Mouse (Mus musculus) right cerebral cortex, postnatal 25 days (tissue): Measurements from ENCODE around the gene Hcfc1r1.

Experiments
- DNase-seq: peaks from one replicate; pipeline ENCODE4 v3.0.0; 2022

Hcfc1r1 gene

DNA sequence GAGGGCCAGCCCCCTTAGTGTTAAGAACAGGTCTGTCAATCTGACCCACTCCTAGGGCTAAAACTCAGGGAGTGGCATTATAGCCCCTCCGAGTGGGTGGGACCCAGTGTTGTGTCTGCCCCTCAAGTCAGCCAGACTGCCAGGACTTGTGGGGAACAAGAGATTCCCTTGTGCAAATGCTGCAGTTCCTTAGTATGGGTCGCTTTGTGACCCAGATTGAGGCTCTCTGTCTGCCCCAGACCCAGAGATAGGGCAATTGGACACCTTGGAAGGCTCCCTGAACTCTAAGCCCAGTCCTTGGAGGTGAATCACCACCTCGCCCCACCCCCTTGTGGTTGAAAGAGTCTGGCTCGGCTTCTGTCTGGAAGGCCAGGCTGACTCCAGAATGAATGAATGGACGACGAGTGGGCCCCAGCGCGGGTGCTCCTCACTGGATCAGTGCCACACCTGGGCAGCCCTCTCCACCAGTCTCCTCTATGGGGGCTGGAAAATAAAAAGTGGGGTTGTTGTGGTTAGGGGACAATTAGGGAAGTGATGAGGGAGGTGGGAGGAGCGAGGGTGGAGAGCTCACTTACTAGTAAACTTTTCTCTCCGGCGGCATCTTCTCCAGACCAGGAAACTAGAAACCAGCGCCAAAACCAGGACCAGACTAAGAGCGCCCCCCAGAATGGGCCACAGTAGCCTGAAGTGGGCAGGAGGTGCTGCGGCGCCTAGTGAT lies 2.3 kb downstream of the Hcfc1r1 start:
- DNase-seq, result no peak

DNA sequence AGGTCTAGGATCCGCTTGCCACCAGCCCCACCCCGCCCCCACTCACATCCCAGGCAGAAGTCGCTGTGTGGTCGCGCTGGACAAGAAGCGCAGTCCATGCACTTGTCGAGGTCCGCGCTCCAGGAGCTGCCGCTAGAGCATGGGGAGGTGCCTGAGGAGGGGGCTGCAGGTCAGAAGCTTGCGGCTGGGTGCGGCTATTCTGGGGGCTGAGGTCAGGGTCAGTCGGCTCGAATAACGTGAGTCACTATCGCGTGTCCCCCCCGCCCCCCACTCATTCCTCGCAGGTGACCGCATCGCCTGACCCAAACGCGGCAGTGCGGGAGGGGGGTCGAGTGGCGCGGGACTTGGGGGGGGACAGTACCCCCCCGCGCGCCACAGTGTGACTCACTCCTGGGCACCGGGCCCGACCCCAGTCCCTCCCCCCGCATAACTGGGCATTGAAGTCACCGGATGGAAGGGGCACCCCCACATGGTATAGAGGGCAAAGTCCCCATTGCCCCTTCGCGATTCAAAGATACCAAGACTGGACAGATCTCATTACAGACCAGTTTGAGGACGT lies 3.2 kb downstream of the Hcfc1r1 start:
- DNase-seq, result no peak

DNA sequence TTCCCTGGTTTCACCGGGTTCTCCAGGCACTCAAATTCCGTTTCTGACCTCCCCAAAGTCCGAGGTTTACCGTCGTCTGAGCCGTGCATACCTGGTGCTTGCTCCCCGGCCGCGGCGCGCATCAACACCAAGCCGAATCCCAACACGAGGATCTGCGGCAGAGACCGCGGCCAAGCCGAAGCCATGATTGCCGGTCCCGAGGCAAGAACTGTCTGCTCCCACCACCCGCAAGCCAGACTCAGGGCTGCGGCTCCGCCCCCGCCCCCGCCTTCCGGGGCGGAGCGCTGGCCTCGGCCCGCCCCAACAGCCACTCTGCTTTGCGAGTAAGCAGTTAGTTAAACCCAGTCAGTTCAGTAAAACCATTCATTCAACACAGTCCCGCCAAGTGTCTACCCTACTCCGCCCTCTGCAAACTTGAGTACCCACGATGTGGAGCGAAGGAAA lies 3.9 kb downstream of the Hcfc1r1 start, which contains the start of gene Tnfrsf12a:
Tnfrsf12a (minus strand) TSS at position 233 of the 444 bp plus-strand sequence.
- peak; percentile 84 for DNase-seq

DNA sequence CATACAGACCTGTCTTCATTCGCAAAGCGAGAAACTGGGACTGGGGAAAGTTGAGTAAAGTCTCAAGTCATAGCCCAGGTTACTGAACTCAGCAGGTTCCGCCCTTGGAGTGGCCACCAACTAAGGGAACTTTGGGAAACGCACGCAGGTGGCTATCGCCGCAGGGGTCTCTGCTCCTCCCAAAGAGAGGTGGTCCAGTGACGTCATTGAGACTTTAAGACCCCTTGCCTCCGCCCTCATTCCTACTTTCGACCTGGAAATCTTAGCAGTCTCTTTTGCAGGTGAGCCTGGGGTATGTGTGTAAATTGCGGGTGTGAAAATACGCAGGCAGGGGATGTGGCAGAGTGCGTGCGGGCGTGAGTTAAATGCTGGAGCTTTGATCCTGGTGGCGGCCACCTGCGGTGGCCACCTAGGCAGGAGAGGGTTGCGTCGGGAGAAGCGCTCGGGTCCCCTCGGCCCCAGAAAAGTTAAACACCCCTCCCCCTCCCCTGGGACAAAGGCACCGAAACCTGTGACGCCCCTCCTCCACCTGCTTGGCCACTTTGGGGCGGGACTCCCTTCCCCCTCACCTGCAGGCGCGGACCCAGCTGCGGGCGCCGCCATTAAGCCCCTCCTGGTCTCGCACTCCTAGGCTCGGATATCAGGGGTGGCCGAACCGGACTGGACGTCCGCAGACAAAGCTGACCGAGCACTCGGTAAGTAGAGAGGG lies 5.9 kb downstream of the Hcfc1r1 start, which contains the start of gene Cldn6:
Cldn6 (plus strand) TSS at position 123 of the 709 bp plus-strand sequence.
- no peak for DNase-seq

DNA sequence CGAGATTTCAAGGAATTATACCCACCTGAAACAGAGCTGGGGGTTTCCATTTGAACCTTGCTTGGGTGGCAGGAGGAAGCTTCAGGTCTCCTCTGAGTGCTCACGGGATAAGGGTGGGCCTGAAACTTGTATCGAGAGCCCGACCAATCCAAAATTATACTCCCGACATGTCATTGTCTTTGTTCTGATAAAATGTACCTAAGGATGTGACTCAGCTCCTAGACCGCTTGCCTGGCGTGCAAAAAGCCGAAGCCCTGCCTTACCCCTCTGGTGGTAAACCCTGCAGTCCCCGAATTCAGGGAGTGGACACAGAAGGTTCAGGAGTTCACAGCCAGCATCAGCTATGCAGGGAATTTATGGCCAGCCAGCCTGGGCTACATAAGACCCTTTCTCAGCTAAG lies 6.9 kb downstream of the Hcfc1r1 start:
- DNase-seq, result no peak

DNA sequence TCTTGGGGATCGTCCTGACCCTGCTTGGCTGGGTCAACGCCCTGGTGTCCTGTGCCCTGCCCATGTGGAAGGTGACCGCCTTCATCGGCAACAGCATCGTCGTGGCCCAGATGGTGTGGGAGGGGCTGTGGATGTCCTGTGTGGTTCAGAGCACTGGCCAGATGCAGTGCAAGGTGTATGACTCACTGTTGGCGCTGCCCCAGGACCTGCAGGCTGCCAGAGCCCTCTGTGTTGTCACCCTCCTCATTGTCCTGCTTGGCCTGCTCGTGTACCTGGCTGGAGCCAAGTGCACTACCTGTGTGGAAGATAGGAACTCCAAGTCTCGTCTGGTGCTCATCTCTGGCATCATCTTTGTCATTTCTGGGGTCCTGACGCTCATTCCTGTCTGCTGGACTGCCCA lies 7.7 kb downstream of the Hcfc1r1 start:
- no peak for DNase-seq

DNA sequence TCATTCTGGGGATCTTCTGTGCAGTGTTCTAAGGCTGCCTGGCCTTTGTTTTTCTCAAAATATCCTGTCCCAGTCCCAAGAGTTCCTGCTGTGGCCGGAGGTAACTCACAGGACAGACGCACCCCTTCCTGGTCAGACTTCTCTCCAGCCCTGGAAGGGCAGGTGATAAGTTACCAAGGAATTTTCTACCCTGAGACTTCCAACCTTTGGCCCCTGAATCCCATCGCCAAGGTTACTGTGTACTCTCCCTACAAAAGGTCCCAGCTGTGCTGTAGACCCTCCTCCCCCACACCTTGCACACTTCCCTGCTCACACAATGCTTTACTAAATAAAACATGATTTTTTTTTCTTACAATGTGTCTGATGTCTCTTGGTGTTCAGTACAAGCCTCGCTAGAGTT lies 8.7 kb downstream of the Hcfc1r1 start:
- DNase-seq, result no peak

DNA sequence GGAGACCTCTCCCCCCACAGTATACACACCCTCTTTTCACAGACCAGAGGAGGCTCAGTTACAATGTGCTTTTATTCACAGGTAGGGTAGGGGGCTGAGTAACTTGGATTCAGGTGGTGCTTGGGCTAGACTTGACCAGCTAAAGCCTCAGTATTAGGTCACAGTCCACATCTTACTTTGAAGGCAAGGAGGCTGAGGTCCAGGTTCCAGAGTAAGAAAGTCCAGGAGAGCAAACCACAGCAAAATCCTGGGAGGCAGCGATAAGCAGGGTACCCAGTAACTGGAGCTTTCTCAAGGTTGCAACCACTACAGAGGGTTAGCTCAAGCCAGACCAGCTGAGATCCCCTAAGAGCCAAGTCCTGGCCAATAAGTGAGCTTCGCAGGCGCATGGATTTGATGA lies 9.1 kb downstream of the Hcfc1r1 start:
- no peak for DNase-seq

DNA sequence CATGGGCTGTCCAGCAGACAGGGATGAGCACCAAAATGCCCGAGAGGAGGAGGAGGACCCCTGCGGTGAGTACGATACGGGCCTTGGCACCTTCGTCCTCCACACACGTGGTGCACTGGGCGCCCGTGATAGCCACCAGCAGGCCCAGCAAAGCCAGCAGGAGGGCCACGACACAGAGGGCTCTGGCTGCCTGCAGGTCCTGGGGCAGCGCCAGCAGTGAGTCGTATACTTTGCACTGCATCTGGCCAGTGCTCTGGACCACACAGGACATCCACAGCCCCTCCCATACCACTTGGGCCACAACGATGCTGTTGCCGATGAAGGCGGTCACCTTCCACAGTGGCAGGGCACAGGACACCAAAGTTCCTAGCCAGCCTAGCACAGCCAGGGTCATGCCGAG lies 9.8 kb downstream of the Hcfc1r1 start:
- no peak for DNase-seq

DNA sequence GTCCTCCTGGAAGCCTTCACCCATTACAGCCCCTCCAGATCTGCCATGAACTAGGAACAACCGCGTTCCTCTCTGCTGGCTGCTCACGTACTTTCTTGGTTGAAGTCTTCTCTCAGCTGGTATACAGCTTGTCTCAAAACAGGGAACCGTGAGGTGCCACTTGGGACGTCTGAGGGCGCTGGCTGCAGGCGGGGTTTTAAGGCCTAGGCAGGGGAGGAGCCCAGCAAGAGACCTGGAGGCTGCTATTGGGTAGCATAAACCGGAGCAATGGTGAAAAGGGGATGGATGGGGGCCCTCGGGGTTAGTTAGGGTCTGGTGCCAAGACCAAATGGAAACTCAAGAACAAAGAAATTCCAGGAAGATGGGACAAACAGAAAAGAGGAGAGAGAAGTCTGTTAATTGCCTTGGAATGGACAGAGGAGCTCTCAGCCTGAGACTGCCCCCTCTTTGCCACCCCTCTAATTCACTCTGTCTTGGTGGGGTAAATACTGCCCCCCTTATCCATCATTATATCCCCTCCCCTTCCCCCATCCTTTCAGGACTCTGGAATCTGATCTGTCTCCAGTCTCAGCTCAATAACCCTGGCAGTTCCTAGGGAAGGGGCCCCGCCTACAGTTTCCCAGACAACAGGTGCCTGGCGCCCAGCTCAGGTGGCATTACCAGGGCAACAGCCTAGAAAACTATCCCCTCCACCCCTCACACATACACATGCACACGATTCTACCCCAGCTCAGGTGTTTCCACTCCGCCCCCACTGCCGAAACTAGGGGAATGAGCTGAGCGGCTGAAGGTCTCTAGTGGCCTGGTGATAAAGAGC lies 10.7 kb downstream of the Hcfc1r1 start, which contains the start of gene Cldn9:
Cldn9 (minus strand) TSS at position 171 of the 817 bp plus-strand sequence.
- no peak for DNase-seq

DNA sequence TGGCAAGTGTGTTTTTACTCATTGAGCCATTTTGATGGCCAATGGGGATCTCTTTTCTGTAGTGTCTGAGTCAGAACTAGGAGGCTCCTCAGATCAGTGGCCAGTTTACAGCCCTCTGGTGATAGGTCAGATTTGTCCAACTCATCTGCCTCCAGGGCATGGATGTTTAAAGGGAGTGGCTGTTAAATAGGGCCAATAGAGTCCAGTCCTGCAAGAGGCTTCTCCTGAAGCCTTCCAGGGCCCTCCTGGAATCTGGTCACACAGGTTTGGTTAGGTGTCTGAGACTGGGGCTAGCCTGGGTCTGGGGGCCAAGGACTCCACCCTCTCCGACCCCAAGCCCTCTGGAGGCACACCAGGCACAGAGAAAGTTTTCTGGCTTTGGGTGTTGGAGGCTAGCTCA lies 21.1 kb downstream of the Hcfc1r1 start:
- DNase-seq, result no peak

DNA sequence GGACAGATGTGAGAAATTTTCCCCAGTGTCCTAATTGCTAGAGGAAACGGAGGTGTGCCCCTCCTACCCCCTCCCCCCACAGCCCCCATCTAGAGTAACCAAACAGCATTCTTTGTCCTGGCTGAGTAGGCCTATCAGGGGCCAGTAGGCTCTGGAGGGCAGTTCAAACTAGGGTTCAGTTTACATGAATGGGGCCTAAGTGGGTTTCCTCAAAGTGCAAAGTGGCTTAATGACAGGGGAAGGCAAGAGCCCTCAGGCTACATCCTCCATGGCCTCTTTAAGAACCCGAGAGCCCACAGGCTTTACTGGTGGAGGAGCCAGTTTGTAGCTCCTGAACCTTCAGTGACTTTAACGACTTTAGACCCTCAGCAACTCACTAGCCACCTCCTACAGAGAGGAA lies 22.4 kb downstream of the Hcfc1r1 start:
- no peak for DNase-seq

DNA sequence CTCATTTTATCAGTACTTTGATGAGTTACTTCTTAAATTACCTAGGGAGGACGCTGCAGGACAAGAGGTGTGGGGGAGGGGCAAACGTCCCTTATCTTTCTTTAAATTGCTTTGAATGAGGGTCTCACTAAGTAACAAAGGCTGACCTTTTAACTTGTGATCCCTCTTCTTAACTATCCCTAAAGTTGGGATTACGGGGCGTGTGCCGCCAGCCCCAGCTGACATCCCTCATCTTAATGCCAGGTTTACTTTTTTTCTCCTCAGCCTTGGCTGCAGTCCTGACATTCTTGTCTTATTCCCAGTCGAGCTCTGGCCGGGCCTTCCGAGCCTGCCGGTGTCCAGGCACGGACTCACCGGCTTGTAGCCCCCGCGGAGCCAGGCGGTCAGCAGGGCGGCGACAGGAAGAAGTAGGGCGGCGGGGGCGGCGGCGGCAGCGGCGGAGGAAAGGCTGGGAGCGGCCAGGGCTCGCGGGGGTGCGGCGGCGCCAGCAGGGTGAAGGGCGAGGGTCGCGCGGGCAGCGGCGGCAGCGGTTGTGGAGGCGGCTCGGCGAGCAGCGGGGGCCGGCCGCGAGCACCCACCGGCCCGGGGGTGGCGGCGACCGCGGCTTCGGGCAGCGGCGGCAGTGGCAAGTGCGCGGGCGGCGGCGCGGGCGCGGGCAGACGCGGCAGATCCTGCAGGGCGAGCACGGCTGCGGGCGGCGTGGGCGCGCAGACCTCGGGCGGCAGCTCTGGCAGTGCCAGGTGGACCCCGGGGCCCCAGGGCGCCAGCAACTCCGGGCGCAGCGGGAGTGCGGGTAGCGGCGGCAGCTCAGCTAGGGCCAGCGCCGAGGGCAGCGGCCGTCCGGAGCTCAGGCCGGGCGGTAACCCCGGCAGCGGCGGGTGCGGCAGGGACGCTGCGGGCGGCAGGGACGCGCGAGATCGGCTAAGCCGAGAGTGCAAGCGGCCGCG lies 26.0 kb downstream of the Hcfc1r1 start:
- DNase-seq, result peak; percentile 47

DNA sequence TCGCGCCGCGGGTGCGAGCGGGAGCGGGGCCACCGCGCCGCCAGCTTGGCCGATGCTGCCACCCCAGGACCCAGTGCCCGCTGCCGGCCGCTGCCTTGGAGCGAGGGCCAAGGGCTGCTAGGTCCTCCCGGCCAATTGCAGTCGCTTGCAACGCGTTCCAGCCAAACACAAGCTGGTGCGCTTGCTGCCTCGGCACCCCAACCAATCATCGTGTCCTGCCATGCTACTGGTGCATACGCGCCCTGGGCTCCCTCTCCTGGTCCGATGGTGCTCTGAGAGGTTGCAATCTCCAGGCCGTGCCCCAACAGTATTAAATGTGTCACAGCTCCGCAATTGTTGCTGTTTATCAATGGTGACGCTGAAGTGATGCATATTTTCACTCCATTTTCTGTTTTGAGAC lies 26.7 kb downstream of the Hcfc1r1 start:
- peak; percentile 86 for DNase-seq

DNA sequence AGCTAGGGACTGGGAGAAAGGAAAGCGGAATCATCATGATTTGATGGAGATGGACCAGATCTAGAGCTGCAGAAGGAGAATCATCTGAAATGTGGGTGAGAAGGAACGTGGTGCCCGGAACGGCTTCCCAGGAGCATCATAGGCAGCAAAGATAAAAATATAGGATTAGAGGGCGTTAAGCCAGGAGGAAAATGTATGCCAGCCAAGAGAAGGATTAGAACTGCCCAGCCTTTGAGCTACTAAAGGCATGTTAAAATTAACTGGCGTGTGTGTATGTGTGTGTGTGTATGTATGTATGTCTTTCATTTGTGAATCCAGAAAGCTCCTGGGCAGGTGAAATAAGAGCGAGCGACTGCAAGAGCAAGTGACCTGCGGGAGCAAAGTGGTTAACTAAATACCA lies 29.9 kb downstream of the Hcfc1r1 start:
- no peak for DNase-seq

DNA sequence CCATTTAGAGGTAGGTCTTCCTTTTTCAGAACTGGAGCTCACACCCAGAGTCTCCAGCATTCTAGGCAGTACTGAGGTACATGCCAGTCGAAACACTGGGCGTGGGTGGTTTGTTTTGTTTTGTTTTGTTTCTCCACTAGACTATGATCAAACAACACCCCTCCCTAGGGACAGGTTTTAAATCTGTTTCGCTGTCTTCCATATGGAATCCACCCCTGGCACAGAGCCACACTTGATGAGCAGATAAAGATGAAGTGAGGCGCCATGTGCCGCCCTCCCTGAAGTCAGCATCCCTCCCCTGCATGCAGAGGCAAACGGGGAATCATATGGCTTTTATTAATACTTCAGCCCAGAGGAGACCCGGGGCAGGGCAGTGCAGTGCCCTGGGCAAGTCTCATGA lies 31.3 kb downstream of the Hcfc1r1 start:
- peak; percentile 29 for DNase-seq

DNA sequence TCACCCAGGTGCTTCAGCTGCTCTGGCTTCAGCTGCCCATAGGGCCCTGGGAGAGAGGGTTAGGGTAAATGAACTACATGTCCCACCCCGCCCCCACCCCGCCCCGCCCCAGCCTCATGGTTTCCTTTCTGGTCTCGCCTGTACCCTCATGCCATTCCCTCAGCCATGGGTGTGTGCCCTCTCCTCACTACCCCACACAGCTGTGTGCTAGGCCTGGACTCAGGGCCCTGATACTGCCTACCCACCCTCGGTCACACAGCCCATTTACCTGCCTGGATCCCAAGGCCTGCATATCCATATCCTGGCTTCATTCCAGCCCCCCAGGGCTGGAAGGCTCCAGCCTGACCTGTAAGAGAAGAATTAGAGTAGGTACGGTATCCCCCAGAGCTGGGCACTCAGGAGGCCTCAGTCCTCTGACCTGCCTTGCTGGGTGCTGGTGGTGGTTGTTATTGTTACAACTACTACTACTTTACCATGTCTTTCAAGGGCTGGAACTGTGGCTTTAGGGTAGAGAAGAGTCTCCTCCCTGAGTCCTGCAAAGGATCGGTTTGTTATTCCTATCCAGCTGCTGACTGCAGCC lies 32.2 kb downstream of the Hcfc1r1 start:
- no peak for DNase-seq

DNA sequence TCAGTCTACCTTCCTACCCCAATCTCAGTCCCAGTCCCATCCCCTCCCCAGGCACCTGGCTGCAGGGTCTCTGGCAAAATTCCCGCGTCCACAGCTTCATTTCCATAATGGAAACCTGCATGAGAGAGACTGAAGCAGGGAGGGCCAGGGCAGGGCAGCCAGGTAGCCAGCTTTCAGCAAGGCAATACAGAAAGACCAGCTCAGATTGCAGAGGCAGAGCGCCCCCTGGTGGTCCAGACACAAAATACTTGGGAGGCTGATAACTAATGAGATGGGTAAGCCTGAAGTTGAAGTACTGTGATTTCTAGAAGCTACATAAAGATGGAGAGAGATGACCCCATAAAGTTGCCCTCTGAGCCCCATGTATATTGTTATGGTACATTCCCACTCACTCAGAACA lies 32.8 kb downstream of the Hcfc1r1 start:
- DNase-seq, result peak; percentile 59

DNA sequence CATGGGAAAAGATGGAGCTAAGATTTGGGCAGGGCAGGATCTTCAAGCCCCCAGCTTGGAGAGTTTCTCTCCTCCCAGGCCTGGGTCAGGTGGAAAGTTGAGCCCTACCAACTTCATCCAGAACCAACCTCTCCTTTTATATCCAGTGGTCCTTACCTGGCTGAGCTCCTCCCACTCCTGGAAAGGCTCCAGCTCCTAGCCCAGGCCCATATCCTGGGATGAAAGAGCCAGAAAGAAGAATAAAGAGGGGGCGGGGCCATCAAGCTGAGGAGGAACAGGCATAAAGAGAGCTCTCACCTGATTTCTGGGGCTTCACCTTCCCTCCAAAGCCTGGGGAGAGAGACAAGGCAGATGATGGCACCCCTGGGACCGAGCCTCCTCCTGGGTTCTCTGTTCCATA lies 43.6 kb downstream of the Hcfc1r1 start:
- no peak for DNase-seq

DNA sequence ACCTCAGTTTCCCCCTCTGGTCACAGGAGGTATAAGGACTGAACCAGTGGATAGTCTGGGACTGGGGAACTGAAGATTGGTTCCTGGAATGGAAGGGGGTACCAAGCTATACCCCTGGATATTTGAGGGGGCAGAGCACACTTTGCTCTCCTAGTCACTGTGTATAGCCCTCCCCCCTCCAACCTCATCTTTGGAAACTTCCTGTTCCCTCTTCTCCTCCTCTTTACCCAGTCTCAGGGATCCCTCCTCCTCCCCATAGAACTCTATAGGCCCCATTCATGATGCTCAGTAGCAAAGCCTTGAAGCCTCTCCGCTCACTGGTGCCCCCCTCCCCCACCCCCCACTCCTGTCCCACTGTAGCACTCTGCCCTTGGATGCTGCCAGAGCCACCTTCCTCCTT lies 46.1 kb downstream of the Hcfc1r1 start:
- DNase-seq, result no peak

DNA sequence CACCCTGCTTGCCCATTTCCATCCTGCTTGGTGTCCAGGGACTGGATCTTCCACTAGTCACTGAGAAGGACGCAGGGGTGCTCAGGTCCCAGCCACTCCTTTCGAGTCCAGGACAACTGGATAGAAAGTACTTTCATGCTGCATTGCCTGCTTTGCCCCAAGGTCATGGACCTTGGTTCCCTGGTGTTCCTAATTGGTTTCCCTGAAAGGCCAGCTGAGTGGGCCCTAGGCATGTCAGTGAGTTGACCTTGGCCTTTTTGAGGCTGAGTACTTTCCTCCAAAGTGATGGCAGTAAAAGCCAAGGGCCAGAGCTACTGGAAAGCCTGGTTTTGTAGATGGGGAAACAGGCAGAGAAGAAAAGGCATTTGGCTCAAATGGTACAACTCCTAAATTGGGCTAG lies 48.5 kb downstream of the Hcfc1r1 start:
- DNase-seq, result no peak
